Mouse (Mus musculus): ENCODE measurements at regions not wholly inside any gene's neighbourhood (a gene's known extent, or its start where the extent isn't known, plus 50 kb on each side); places are given as distances from the start of the nearest gene placed in this dataset.

DNA sequence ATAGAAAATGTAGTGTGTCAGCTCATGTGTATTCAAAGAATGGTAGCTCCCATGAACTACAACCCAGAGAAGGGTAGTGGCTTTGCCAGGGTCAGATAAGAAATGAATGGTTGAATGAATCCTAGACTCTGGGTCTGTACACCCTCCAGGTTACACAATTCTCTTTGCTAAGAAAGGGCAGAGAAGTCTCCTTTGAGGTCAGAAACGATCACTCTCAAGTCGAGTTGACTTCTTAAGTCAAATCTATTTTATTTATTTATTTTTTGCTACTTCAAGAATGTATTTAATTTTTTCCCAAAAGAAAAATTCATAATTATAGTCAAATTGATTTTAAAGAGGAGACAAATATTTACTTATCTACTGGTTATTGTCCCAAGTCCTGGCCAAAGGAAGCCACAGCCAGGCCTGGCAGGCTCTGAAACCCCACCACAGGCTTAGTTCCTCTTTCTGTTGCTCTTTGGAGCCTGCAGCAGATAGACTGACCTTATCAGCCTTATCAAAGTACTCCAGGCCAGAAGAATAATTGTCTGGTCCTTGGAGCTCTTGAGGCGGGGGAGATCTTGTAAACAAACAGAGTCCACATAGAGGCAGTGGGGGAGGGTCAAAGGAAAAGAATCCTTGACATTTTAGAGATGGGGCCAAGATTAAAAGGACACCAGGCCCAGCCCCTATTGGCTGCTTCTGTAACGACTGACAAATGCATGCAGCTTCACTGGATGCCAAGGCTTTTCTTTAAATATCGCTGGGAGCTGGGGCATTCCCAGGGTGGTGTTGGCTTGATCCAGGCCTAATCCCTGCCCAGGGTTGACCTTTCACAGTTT lies 104.6 kb upstream of the Jun start:
- TF ChIP-seq GATA1 (IDR thresholded peaks at IDR 0.05; ENCODE audit: borderline replicate concordance, low read length) (no peak), CTCF (IDR thresholded peaks at IDR 0.05; ENCODE audit: low read depth, low read length) (no peak)

All from G1E (cell line).